Mouse (Mus musculus) Patski (cell line): Measurements from ENCODE around the gene Scube2. TPM values are rescaled to one million over a fixed set of nuclear protein-coding genes. Genes with fewer than 3 reads are reported as not detected.

Experiments used
- ATAC-seq: fragments of 100-300 bp; one replicate; pipeline ENCODE4 v1.8.0; 2021
- CTCF ChIA-PET: fragments of 350-600 bp; sonication (Branson Sonifier 250); formaldehyde crosslinking; loops from one replicate; lab custom pipeline; 2022; ENCODE audit warnings: inconsistent platforms; lab: Charles Lee
- POLR2A ChIA-PET: fragments of 350-600 bp; sonication (Branson Sonifier 250); formaldehyde crosslinking; loops from one replicate; lab custom pipeline; 2022; ENCODE audit warnings: antibody characterized with exemption, inconsistent platforms; lab: Charles Lee
- DNase-seq: peaks from one replicate; pipeline ENCODE4 v3.0.0-alpha.2; 2011; ENCODE audit warnings: low read depth, low spot score
- H3K27me3 ChIP-seq: fragments of 371-371 bp; one replicate; pipeline ENCODE4 v1.5.1; 2021
- CTCF ChIP-seq: fragments of 100-300 bp; IDR thresholded peaks from one replicate; pipeline ENCODE4 v1.5.1; 2021
- in situ Hi-C: fragments of 300-500 bp; cut with MboI; formaldehyde crosslinking; loops from 3 replicates; pipeline ENCODE4 v1.11.1; 2018; ENCODE audit warnings: low pct_unique_long_range_greater_than_20kb, mixed read lengths
- polyA plus RNA-seq: library from polyadenylated mRNA; unstranded; gene quantifications from one replicate; pipeline ENCODE4 v1.2.3, GENCODE M21; 2021

Gene Scube2
- polyA plus RNA-seq, 1 experiment from 2014 or later = not detected

DNA sequence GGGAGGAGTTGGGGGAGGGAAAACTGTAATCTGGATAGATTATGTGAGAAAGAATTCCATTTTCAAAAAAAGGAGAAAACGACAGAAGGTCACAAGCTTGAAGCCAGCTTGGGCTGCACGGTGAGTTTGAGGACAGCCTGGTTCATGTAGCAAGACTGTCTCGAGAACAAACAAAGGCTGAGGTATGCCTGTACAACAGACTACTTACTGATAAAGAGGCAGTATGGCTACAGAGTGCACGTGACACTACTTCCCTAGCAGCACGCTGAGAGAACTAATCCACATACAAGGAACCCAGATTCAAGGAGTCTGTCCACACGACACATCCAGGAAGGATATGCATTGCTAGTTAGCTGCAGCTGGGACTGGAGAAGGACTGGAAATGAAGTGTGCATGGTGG, 6.1 kb downstream of the Scube2 start:
- in situ Hi-C loops = no loop called here
- ATAC-seq = no peak
- TF ChIP-seq CTCF = no peak
- CTCF ChIA-PET = no interaction called here
- H3K27me3 ChIP-seq = peaks cover 1% of the 10 kb centered on the region
- DNase-seq = no peak
- POLR2A ChIA-PET = no interaction called here

DNA sequence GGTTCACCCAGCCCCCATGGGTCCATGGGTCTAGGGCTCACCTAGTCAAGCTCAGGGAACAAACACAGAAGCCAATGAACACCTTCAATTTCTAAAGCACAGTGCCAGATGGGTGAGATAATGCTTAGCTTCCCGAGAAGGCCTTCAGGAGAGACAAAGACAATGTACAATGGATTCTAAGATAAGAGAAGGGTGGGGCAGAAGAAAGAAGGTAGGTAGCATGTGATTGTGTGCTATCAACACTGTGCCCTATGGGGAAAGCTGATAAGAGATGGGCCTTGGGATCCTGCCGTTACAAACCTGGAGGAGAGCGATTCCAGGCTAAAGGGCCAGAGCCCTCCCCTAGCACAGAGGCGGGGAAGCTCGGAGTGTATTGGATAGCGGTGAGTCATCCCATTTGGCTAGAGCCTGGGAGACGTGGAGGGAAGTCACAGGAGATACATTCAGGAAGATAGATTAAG, 12.7 kb downstream of the Scube2 start:
- H3K27me3 ChIP-seq = no peaks in the 10 kb centered on the region
- CTCF ChIA-PET = no interaction called here
- POLR2A ChIA-PET = interaction anchor here (0.6 kb wide), 1 partner anchor 12 kb away, joined by 3 read pairs; no protein-coding TSS in a partner anchor
- ATAC-seq = no peak
- TF ChIP-seq CTCF = no peak
- DNase-seq = no peak
- in situ Hi-C loops = no loop called here

DNA sequence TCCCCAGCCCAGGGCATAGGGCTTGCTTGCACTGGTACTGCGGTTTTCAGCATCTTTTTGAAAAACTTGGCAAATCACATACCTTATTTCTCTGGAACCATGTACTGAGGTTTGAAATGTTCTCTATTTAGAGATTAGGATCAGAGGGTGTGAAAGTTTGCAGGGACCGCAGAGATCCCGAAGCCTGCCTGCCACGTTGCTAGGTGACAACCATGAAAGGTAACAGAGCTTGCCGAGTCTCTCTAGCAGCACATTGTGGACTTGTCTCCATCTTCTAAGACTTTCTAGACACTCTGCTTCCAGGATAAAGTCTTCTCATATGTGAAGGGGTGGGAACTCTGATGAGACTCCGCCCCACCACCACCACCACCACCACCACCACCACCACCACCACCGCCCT, 13.5 kb downstream of the Scube2 start:
- TF ChIP-seq CTCF = no peak
- no peaks in the 10 kb centered on the region for H3K27me3 ChIP-seq
- DNase-seq = no peak
- in situ Hi-C loops = no loop called here
- ChIA-PET CTCF (no interaction called here), POLR2A (no interaction called here)
- ATAC-seq = no peak

DNA sequence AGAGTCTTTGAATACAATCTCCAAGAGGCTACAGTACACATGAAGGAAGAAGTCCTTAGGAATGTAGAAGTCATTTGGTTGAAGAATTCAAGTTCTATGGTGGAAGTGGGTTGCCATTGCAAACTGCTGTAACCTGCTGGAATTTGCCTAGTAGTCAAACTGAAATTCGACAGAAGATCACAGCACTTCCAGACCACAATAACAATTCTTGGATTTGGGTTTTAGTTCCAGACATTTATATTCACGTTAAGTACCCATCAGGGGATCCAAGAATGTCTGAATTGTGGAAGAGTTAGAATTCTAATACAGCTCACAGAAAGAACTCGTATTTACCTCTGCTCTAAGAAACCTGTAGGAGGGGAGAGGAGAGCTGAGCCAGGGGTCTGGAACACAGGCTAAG, 14.9 kb downstream of the Scube2 start:
- H3K27me3 ChIP-seq = no peaks in the 10 kb centered on the region
- DNase-seq (no peak), ATAC-seq (no peak)
- in situ Hi-C loops = no loop called here
- CTCF ChIA-PET = no interaction called here
- POLR2A ChIA-PET = no interaction called here
- TF ChIP-seq CTCF = no peak

DNA sequence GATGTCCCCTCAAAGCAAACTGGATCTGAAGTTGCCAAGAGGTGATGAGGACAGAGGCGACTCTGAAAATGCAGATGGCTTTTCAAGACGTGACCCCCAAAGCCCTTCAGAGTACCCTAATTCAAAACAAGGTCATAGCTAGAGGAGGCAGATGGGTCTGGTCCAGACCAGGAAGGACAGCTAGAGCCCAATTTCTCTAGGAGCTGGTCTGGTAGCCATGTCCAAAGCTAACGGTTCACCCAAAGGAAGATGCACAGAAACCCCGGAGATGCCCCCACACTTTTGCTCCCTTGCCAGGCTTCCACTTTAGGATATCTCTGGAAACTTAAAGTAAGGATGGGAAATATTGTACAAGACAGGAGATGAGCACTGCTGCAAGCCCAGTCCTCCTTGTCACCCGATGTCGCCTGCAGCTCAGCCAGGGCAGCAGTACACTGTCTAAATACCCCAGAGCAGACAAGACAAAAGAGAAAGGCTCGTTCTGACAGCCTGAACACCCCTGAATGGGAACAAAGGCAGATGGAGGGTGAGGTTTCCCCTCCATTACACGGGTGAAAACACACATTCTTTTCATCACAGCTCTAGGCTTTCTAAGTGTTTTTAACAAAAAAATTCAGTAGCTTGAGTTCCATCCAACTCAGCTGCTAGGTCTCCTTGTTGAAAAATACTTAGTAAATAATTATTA, 15.6 kb downstream of the Scube2 start:
- in situ Hi-C loops = no loop called here
- POLR2A ChIA-PET = no interaction called here
- ATAC-seq (no peak), DNase-seq (no peak)
- no peak for TF ChIP-seq CTCF
- no peaks in the 10 kb centered on the region for H3K27me3 ChIP-seq
- CTCF ChIA-PET = interaction anchor here (1.4 kb wide), 1 partner anchor 18 kb away, joined by 3 read pairs; no protein-coding TSS in a partner anchor

DNA sequence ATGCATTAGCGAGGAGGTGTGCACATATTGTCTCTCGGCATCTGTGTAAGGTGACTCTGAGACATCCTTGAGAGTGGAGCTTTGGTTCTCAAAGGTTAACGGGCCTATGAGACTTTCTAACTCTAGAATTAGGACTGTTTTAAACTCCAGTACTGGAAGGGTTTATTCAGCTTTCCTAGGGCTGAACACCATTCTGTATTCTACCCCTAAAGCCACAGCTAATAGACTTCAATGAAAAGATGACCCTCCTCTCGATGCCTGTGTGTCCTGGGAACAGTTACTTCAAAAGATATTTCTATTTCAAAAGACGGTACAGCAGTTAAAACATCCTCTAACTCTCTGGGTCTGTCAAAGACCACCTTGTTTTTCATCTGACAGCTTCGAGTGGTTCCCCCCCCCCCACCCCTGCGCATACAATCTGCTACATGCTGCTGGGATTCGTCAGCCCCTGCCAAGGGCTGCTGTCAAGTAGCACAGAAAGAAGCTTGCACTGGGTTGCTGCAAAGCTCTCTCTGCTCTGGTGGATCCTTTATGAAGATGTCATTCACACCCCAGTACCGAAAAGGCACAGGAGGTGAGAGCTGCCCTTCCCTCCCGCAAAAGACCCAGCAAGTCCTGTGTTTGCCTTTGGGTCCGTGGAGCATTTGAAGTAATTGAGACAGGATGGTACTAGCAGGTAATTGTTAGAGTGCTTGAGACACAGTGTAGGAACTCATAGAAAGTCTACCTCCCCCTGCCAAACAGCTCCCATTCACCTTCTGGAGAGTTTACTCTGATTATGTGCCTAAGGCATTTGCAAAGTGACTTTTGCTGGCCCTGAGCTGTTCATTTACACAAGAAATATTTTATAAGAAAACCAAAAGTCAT, 16.4 kb downstream of the Scube2 start:
- DNase-seq (no peak), ATAC-seq (no peak)
- no peaks in the 10 kb centered on the region for H3K27me3 ChIP-seq
- no peak for TF ChIP-seq CTCF
- ChIA-PET POLR2A (interaction anchor here (0.8 kb wide), 1 partner anchor 11 kb away, joined by 3 read pairs; no protein-coding TSS in a partner anchor), CTCF (interaction anchor here (1.4 kb wide), 1 partner anchor 19 kb away, joined by 3 read pairs; no protein-coding TSS in a partner anchor)
- in situ Hi-C loops = no loop called here

DNA sequence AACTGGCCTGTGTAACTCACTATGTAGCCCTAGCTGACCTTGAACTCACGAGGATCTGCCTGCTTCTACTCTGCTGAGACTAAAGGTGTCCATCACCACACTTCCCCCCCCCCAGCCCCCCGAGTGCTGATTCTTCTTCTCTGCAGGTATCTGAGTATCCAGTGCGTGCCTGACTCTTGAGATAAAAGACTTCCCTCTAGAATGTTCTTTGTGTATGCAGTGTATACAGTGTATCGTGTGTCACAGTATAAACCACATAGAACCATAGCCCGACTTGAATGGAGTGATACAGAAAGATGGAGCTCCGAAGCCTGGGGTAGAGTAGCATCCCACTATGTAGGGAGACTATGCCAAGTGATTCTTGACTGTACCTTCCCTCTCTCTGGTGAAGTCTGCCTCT, 21.4 kb downstream of the Scube2 start:
- no peaks in the 10 kb centered on the region for H3K27me3 ChIP-seq
- CTCF ChIA-PET = no interaction called here
- ATAC-seq = no peak
- DNase-seq = no peak
- POLR2A ChIA-PET = no interaction called here
- in situ Hi-C loops = no loop called here
- no peak for TF ChIP-seq CTCF

DNA sequence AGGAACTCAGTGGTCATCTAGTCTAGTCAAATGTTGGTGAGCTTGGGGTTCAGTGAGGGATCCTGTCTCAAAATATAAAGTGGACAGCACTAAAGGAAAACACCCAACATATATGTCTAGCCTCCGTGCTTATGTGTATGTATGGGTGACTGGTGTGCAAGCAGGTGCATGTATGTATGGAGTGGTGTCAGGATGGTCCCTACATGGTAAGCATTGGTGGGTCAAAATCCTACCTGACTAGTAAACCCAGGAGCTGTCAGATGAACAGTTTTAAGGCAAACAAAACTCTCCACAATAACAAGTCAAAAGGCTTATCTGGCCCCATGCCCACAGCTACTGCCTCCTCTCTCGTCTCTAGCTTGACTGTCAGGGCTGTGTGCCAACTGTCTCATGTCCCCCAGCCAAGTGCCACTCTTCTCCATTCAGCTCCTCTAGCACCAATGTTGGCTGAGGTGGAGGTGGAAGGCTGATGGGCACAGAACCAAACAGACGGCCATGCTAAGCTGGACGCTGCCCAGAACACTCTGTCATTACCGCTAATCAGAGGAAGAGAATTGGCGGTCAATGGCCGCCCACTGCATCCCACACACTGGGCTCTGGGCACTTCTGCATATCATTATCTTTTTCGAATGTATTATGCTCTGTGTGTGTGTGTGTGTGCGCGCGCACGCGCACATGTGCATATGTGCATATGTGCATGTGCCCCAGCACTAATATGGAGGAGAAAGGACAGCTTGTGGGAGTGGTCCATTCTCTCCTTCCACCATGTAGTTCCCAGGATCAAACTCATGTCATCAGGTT, 23.7 kb downstream of the Scube2 start:
- no peak for DNase-seq
- no peak for TF ChIP-seq CTCF
- H3K27me3 ChIP-seq = no peaks in the 10 kb centered on the region
- ATAC-seq = no peak
- in situ Hi-C loops = no loop called here
- CTCF ChIA-PET = interaction anchor here (1.2 to 1.3 kb wide), 2 partner anchors 19 to 92 kb away, joined by 3 read pairs; no protein-coding TSS in a partner anchor
- POLR2A ChIA-PET = no interaction called here

DNA sequence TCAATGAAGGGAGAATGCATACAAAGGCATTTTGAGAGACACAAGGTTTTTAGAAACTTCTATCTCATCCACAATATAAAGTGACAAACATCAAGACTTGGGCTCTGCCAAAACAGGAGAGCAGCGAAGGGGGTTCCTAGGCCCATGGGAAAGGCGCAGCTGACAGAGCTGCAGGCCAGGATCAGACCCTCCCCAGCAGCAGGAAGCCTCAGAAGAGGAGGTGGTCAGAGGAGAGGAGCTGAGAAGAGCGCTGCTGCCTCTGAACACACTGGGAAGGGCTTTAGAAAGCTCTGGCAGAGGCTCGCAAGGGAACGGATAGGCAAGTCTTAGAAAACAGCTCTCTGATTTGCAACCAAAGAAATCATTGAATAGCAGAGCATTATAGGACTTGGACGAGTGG, 24.4 kb downstream of the Scube2 start:
- ATAC-seq (no peak), DNase-seq (no peak)
- in situ Hi-C loops = no loop called here
- TF ChIP-seq CTCF = no peak
- ChIA-PET POLR2A (interaction anchor here (0.5 kb wide), 1 partner anchor 12 kb away, joined by 3 read pairs; no protein-coding TSS in a partner anchor), CTCF (interaction anchor here (1.2 to 1.3 kb wide), 2 partner anchors 18 to 93 kb away, joined by 3 read pairs; no protein-coding TSS in a partner anchor)
- peaks cover 3% of the 10 kb centered on the region for H3K27me3 ChIP-seq

DNA sequence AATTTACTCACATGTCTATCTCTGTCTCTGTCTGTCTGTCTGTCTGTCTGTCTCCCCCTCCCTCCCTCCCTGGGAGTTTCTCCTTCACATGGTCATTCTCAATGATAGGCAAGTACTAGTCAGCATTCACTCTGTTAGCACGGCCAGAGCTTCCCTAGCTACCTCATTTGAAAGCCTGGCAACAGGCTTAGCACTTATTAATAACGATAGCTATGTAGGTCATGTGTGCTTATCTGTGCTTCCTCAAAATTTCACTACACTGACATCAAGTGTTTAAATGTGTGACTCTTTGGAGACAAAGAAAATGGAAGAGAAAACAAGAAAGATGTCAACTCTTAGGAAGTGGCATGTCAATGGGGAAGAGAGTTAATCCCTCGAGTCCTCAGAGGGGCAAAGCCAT, 26.9 kb downstream of the Scube2 start:
- H3K27me3 ChIP-seq = peaks cover 5% of the 10 kb centered on the region
- ATAC-seq = no peak
- in situ Hi-C loops = no loop called here
- POLR2A ChIA-PET = interaction anchor here (0.9 kb wide), 1 partner anchor 10 kb away, joined by 3 read pairs; no protein-coding TSS in a partner anchor
- no peak for DNase-seq
- CTCF ChIA-PET = interaction anchor here (1.4 kb wide), 1 partner anchor 39 kb away, joined by 3 read pairs; no protein-coding TSS in a partner anchor
- TF ChIP-seq CTCF = no peak
